Mouse (Mus musculus) urinary bladder, postnatal 14 days (tissue): ENCODE data around the gene Fry.
A peak's percentile ranks its signal among the peaks of the same experiment; 100 is the strongest.

Experiments
- DNase-seq: peaks from one replicate; pipeline ENCODE4 v3.0.0; 2021; ENCODE audit warnings: low spot score

The Fry gene

DNA sequence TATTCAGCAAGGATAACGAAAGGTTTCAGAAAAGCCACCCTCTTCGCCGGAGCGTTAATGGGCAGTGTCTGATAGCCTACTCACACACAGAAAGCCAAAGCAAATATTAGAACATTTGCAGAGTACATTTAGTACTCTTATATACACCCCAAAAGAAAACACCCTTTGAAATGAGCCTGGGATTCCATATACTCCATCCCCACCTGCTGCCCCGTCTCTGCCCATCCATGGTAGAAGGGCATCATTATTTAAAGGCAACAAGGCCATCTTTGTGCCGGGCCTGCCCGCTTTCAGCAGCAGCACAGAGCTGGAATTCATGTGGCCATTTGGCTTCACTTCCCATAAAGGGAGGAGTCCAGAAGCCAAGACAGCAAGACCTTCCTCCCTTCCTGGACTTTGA, 219.3 kb downstream of the Fry start:
- no peak for DNase-seq

DNA sequence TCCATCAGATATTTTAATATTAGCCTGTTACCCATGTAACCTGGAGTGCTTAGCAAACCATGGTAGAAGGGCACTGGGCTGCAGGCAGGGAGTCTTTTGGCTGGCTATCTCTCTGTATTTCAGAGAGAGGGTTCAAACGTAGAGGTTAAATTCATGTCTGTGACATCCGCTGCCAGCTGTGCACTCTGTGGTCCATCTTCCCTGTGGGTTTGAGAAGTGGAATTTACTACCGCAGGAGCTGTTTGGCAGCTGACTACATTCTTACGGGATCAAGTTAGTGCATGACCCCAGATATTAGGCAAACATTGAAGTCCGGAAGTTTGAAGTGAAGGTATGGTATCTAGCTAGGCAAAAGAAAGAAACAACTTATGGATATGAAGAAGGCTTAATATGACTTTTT, 222.5 kb downstream of the Fry start:
- DNase-seq: no peak

- DNase-seq: no peak
Measured at GRCm38 (mm10) chr5:150342139-150342538, 223.7 kb downstream of the Fry start.

DNA sequence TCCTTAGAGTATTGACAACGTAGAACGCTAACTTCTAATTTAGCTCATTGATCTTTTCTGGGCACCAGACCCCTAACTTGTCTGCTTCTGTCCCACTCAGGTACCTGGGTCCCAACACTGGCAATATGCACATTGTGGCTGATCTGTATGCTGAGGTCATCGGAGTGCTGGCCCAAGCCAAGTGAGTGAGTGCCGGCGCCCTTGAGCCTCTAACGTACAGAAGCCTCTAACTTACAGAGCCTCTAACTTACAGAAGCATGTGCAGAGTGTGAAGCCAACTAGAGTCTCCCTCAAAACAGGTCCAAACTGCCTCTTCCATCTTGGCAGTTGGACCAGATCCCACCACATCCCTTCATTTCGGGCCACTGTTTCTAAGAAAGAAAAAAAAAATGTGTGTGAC, 227.5 kb downstream of the Fry start:
- no peak for DNase-seq

DNA sequence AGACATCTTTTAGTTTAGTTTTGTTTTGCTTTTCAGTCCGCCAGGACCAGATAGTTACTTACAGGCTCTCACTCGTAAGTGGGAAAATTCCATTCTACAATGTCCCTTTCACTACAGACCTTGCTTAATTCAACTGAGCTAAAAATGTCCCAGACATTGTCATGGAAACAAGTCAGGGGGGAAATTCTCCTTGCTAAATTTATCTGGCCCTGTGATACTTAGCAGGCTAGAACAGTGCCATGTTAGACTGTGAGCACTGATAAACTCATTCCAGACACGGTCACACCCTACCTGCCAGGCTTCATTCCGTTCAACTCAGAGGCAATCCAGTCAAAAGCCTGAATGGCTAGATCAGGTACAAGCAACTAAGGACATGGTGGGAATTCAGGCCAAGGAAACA, 227.9 kb downstream of the Fry start:
- peak; percentile 32 for DNase-seq

- no peak for DNase-seq
Measured at GRCm38 (mm10) chr5:150347845-150348244, 229.4 kb downstream of the Fry start.

- no peak for DNase-seq
Measured at GRCm38 (mm10) chr5:150348302-150348701, 229.9 kb downstream of the Fry start.

DNA sequence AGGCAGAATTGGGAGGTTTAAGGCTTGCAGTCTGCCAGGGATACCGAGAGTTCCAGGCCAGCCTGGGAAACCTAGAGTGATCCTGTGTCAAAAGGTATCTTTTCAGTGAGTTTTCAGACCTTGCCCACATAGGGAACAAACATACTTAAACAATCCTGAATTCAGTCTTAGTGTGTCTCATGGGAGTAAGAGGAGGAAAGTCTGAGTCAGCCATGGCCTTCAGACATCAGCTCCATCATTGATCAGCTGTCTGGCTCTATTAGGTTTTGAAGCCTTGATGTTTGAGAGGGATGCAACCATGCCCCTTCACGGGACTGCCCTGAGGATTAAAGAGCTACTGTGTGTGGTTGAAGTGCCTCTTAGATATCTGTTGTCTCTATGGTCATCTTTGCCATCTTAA, 232.7 kb downstream of the Fry start:
- DNase-seq: no peak

DNA sequence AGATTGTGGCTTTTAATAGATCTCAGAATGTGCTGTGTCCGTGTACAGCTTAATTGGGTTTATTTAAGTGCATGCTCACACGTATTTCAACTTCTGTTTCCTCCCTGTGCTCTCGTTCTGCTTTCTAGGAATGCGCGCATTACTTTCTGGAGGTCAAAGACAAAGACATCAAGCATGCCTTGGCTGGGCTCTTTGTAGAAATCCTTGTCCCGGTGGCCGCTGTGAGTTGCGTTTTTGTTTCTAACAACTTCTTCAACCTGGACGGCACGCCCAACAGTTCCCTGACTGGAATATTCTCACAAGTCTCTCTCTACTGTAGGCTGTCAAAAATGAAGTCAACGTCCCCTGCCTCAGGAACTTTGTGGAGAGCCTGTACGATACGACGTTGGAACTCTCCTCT, 240.2 kb downstream of the Fry start:
- DNase-seq: no peak

- no peak for DNase-seq
Measured at GRCm38 (mm10) chr5:150362241-150362640, 243.8 kb downstream of the Fry start.

- no peak for DNase-seq
Measured at GRCm38 (mm10) chr5:150364621-150365020, 246.2 kb downstream of the Fry start.

- no peak for DNase-seq
Measured at GRCm38 (mm10) chr5:150367027-150367426, 248.6 kb downstream of the Fry start.

DNA sequence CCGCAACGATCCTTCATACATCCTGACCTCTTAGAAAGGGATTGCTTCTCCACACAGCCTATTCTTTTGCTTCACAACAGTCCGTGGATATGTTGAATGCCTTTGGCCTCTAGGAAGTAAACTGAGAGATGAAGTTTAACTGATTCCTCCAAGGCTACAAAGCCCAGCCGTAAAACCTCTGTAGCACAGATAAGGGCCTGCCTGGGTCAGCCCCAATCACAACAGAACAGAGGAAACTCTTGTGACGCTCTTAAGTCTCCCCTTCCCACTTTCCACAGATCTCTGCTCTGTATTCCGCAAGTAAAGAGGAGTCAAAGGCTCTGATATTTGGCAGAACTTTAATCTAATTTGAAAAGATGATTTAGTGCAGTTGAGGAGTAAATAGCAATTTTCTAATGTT, 251.8 kb downstream of the Fry start:
- DNase-seq: no peak

- DNase-seq: no peak
Measured at GRCm38 (mm10) chr5:150370895-150371294, 252.4 kb downstream of the Fry start.

DNA sequence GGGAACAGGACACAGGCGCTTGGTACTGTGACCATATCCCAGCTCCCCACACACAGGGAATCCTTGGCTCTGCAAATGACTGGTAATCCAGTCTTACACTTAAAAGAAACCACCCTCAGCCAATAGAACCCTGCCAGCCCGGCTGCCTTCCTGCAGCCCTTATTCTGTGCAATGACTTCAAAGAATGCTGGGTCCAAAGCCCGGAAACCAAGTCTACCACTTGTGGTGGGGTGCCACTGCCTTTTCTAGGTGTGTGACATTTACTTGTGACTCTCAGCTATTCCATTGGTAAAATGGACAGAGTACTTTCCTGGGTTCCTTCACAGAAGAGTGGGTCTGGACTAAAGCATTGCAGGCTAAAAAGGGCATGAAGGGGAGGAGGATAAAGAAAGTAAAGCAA, 254.5 kb downstream of the Fry start:
- DNase-seq: no peak

DNA sequence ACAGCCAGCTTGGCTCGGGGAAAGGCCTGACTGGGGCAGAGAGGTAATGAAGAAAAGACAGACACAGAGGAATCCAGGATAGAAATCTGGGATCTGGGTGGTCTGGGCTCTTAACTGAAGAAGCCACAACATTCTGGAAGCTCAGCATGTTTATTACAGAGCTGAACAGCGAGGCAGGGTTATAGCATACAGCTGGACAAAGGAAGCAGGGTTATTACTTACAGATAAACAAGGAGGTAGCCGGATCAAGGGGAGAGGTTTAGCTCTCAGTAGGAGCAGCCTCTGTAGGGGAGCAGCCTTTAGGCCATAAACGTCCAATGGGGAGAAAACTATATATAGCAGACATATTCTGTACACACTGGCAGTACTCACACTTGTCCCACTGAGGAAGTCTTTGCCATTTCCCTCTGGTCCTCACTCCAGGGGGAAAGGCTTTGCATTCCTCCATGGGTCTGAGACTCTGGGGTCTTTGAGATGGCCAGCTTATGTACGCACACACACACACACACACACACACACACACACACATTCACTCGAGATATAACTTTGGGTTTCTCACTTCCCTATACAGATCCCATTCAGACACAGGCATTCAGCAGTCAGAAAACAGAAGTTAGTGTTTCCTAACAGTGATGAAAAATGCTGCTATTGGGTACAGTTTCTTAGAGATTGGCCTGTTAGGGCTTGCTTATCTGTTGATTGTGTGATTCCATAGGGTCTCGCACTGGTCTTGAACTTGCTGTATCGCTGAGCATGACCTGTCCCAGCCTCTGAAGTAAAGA, 256.5 kb downstream of the Fry start:
- DNase-seq: no peak

GRCm38 (mm10) chr5:150378586-150378985, 260.1 kb downstream of the Fry start:
- no peak for DNase-seq

GRCm38 (mm10) chr5:150380767-150381166, 262.3 kb downstream of the Fry start:
- no peak for DNase-seq

- DNase-seq: no peak
Measured at GRCm38 (mm10) chr5:150382411-150382810, 264.0 kb downstream of the Fry start.

GRCm38 (mm10) chr5:150384272-150385215, 266.1 kb downstream of the Fry start:
- DNase-seq: no peak

GRCm38 (mm10) chr5:150385224-150385623, 266.8 kb downstream of the Fry start:
- DNase-seq: no peak

DNA sequence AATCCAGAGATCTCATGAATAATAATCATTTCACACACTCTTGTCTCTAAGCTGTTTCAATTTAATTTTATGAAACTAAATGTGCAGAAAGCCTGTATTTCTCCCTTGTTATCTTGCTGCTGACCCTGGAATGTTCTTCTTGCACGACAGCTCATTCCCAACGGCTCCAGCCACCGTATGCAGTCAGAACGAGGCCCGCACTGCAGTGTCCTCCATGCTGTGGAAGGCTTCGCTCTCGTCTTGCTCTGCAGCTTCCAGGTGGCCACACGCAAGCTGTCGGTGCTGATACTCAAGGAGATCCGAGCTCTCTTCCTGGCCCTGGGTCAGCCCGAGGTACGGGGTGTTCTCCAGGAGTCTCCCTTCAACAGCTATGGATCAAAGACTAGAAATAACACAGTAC, 270.2 kb downstream of the Fry start:
- no peak for DNase-seq
